In the genomic region with DNA sequence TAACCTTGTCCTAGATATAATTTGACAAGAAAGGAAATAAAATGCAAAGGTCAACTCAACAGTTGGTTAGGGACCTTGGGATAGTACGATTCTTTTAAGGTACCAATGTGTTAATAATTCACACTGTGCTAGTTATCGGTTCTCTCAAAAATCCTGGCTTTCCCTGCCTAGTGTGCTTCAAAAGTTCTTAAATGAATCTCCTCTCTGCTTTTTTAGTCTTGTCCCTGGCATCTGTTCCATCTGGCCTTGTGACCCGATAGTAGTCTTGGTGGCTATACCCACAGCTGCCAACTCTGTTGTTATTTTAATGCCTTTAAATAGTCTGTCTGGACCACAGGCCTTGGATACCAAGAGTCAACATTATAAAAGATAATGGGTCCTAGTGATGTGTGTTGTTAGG, we compare ENCODE assay signal across 16 mouse cellular contexts.
DNase-seq lines count a peak whose midpoint lies in the region; ATAC-seq and TF ChIP-seq lines count a peak whose summit lies in the region.
"Had no signal": no experiment of that assay in that cellular context is flagged by ENCODE, and none has a peak within 500 bp of the region (broad histone marks: within the 10 kb centered on the region; RNA-seq: fewer than 3 reads in every experiment).

No protein-coding gene starts in this region.

- H3K79me3 ChIP-seq in C2C12 (ENCODE audit: low read depth): no peaks in the 10 kb centered on the region

- in situ Hi-C loops in Patski (cut with MboI; ENCODE audit: low pct_unique_long_range_greater_than_20kb): no loop called here

- DNase-seq in heart, adult 18-20 months: peak; percentile 11 to 33
- DNase-seq in heart, adult 9 months (ENCODE audit: low spot score in 2 of 2): no peak
- no peak for DNase-seq in layer of hippocampus, adult 2 months (ENCODE audit: low spot score in 2 of 2)
- no peak for DNase-seq in layer of hippocampus, adult 9-11 months
- DNase-seq in Patski (ENCODE audit: low read depth, low spot score): no peak
- DNase-seq in urinary bladder, postnatal 36 days (ENCODE audit: low spot score in 2 of 2): no peak
- DNase-seq: cerebellum, postnatal 10 days; liver, embryonic 13.5 days; retina, postnatal 1 day; right cerebral cortex, postnatal 4 days; thymus, adult 2 months had no signal

- H3K36me3 ChIP-seq in C2C12 (ENCODE audit: control insufficient read depth, insufficient read depth): no peaks in the 10 kb centered on the region
- H3K36me3 ChIP-seq: embryonic facial prominence, embryonic 13.5 days; limb, embryonic 12.5 days; liver, embryonic 13.5 days had no signal

- H3K27ac ChIP-seq in layer of hippocampus, adult 2 months: peak overlapping the region; percentile 79
- H3K27ac ChIP-seq: embryonic facial prominence, embryonic 13.5 days; kidney, postnatal 0 days; limb, embryonic 12.5 days; liver, embryonic 13.5 days had no signal

- POLR2A ChIA-PET in Patski (lab: Charles Lee): no interaction called here

- H3K27me3 ChIP-seq in C2C12 (ENCODE audit: control insufficient read depth, insufficient read depth, insufficient read length) (no peaks in the 10 kb centered on the region), Patski (no peaks in the 10 kb centered on the region)
- H3K27me3 ChIP-seq: embryonic facial prominence, embryonic 13.5 days; limb, embryonic 12.5 days; liver, embryonic 13.5 days had no signal

- no peak overlapping the region for H3K4me3 ChIP-seq in layer of hippocampus, adult 2 months
- no peak overlapping the region for H3K4me3 ChIP-seq in C2C12 (ENCODE audit: insufficient read depth, poor library complexity, severe bottlenecking)
- H3K4me3 ChIP-seq: embryonic facial prominence, embryonic 13.5 days; limb, embryonic 12.5 days; liver, embryonic 13.5 days had no signal

- TF ChIP-seq CTCF in layer of hippocampus, adult 2 months (conservative IDR thresholded peaks at IDR 0.05): no peak
- TF ChIP-seq CTCF in C2C12 (IDR thresholded peaks at IDR 0.05; ENCODE audit: control insufficient read depth, insufficient read depth, insufficient read length) (no peak), Patski (IDR thresholded peaks at IDR 0.05) (no peak)

- H3ac ChIP-seq in C2C12 (ENCODE audit: control insufficient read depth, insufficient read length, low read depth): no peak overlapping the region

- H3K79me2 ChIP-seq in C2C12 (ENCODE audit: control insufficient read depth, insufficient read depth): no peaks in the 10 kb centered on the region

- CTCF ChIA-PET in Patski (lab: Charles Lee): interaction anchor here (1.5 kb wide), 1 partner anchor 8 kb away, joined by 3 read pairs; no protein-coding TSS in a partner anchor

- ATAC-seq in Patski: peak; percentile 35
- ATAC-seq: midbrain, embryonic 16.5 days had no signal

TF ChIP-seq in C2C12, 6 proteins besides CTCF, POLR2A, EP300 and RAD21:
- TF ChIP-seq FOSL1 (IDR thresholded peaks at IDR 0.05; ENCODE audit: insufficient read depth, low read length, poor library complexity, severe bottlenecking) (no peak), USF1 (IDR thresholded peaks at IDR 0.05; ENCODE audit: low read depth) (peak; percentile 22)

Comparison
In these comparisons a context has a peak if more than half of its experiments do, and no peak if none do; other contexts are left out.
1. DNase-seq: peak in heart, adult 18-20 months (2 of 2); none in heart, adult 9 months (0 of 2), layer of hippocampus, adult 2 months (0 of 2), layer of hippocampus, adult 9-11 months (single experiment), Patski (single experiment) and urinary bladder, postnatal 36 days (0 of 2).